In genomic region chr17:31747563-31747962, GRCm38 (mm10) we compare ENCODE assay signal across 10 mouse cellular contexts.
A peak's percentile ranks its signal among the peaks of the same experiment; 100 is the strongest.
DNase-seq lines count a peak whose midpoint lies in the region; ATAC-seq and TF ChIP-seq lines count a peak whose summit lies in the region.
"Had no signal": no experiment of that assay in that cellular context is flagged by ENCODE, and none has a peak within 500 bp of the region (broad histone marks: within the 10 kb centered on the region; RNA-seq: fewer than 3 reads in every experiment).

No protein-coding gene starts in this region.

- H3K36me3 ChIP-seq in liver, embryonic 13.5 days = no peaks in the 10 kb centered on the region

- peak; percentile 83 for ATAC-seq in liver, embryonic 13.5 days (ENCODE audit: low read depth)

- H3K9ac ChIP-seq in liver, embryonic 13.5 days = no peak overlapping the region

- H3K9me3 ChIP-seq in liver, embryonic 13.5 days (replicated peaks) = no peaks in the 10 kb centered on the region

- peaks cover 31% of the 10 kb centered on the region for H3K4me1 ChIP-seq in liver, embryonic 13.5 days (replicated peaks)

- no peak overlapping the region for H3K4me2 ChIP-seq in liver, embryonic 13.5 days

- H3K4me3 ChIP-seq in gastrocnemius, adult 2 months = no peak overlapping the region
- H3K4me3 ChIP-seq in liver, embryonic 13.5 days (replicated peaks) = no peak overlapping the region
- H3K4me3 ChIP-seq: erythroblast, embryonic 14.5 days; layer of hippocampus, adult 2 months had no signal

- no peaks in the 10 kb centered on the region for H3K27me3 ChIP-seq in liver, embryonic 13.5 days

- TF ChIP-seq CTCF in gastrocnemius, adult 2 months (IDR thresholded peaks at IDR 0.05) = no peak

- intact Hi-C loops in gastrocnemius, adult 2 months (cut with DNase I) = loop anchor here (5.0 kb wide), 1 partner anchor 45 kb away; no protein-coding TSS in a partner anchor

- DNase-seq in gastrocnemius, adult 2 months = no peak
- no peak for DNase-seq in gastrocnemius, postnatal 4 days (ENCODE audit: low spot score in 2 of 2)
- peak; percentile 44 for DNase-seq in 3134 (ENCODE audit: extremely low read depth, insufficient read length, low spot score)
- peak; percentile 89 for DNase-seq in kidney, adult 9 months
- DNase-seq in liver, embryonic 13.5 days = no peak
- no peak for DNase-seq in right cerebral cortex, postnatal 14 days
- DNase-seq in testis, postnatal 14 days (ENCODE audit: low spot score) = no peak
- DNase-seq in embryo, embryonic 11 days = no peak

- peak overlapping the region; percentile 75 for H3K27ac ChIP-seq in gastrocnemius, adult 2 months
- H3K27ac ChIP-seq in liver, embryonic 13.5 days = peak overlapping the region; percentile 39; the same call in 1 of the 2 replicates

- WGBS in liver, embryonic 13.5 days (ENCODE audit: insufficient replicate concordance) = 67% methylated on average over 2 of the region's 2 CpGs

Comparison
In these comparisons a context has a peak if more than half of its experiments do, and no peak if none do; other contexts are left out.
1. DNase-seq: peak in 3134 (single experiment) and kidney, adult 9 months (single experiment); none in gastrocnemius, adult 2 months (single experiment), gastrocnemius, postnatal 4 days (0 of 2), liver, embryonic 13.5 days (single experiment), right cerebral cortex, postnatal 14 days (single experiment), testis, postnatal 14 days (single experiment) and embryo, embryonic 11 days (single experiment).